Mouse (Mus musculus) kidney, postnatal 0 days (tissue): ENCODE measurements around the gene Tnpo2. TPM values are rescaled to one million over a fixed set of nuclear protein-coding genes. Genes with fewer than 3 reads are reported as not detected.

Experiments
- ATAC-seq: fragments of 200-750 bp; cut with Nextera tagmentation; replicated peaks from 2 replicates; pipeline ENCODE4 v1.8.0; 2017; ENCODE audit warnings: low read depth, moderate number of reproducible peaks, moderate TSS enrichment, moderate library complexity; ENCODE audit not compliant: low FRiP score
- DNase-seq: peaks from one replicate; pipeline ENCODE4 v3.0.0-alpha.2; 2016; ENCODE audit warnings: low spot score
- H3K27ac ChIP-seq: fragments of 300-500 bp; sonication (generic); 2 replicates; pipeline ENCODE4 v1.5.1; 2014; ENCODE audit warnings: mild to moderate bottlenecking
- H3K27me3 ChIP-seq: fragments of 300-500 bp; sonication (generic); 2 replicates; pipeline ENCODE4 v1.6.1; 2014; ENCODE audit warnings: low read length, mixed read lengths; ENCODE audit not compliant: insufficient read depth
- H3K36me3 ChIP-seq: fragments of 300-500 bp; sonication (generic); 2 replicates; pipeline ENCODE4 v1.6.1; 2014; ENCODE audit warnings: low read length, mixed read lengths; ENCODE audit not compliant: insufficient read depth
- H3K4me1 ChIP-seq: fragments of 300-500 bp; sonication (generic); replicated peaks from 2 replicates; pipeline ENCODE4 v1.6.1; 2014; ENCODE audit warnings: antibody characterized with exemption, low read length, mixed read lengths; ENCODE audit not compliant: insufficient read depth
- H3K4me2 ChIP-seq: fragments of 300-500 bp; sonication (generic); 2 replicates; pipeline ENCODE4 v1.6.1; 2014; ENCODE audit warnings: mild to moderate bottlenecking, low read length, moderate library complexity, mixed read lengths
- H3K4me3 ChIP-seq: fragments of 300-500 bp; sonication (generic); replicated peaks from 2 replicates; pipeline ENCODE4 v1.5.1; 2014; ENCODE audit warnings: low read depth, low read length
- H3K9ac ChIP-seq: fragments of 300-500 bp; sonication (generic); 2 replicates; pipeline ENCODE4 v1.6.1; 2014; ENCODE audit warnings: low read depth, low read length
- H3K9me3 ChIP-seq: fragments of 300-500 bp; sonication (generic); replicated peaks from 2 replicates; pipeline ENCODE4 v1.6.1; 2016; ENCODE audit warnings: low read length, inconsistent platforms, mixed read lengths
- CTCF ChIP-seq: IDR thresholded peaks from 2 replicates; pipeline ENCODE4 v1.5.1; 2016; ENCODE audit warnings: antibody characterized with exemption, low read depth, mild to moderate bottlenecking, moderate library complexity
- WGBS: fragments of 180-500 bp; shearing (Covaris S2); extraction: QIAGEN DNeasy Blood & Tissue Kit; methylation state at CpG from one replicate; pipeline ENCODE4 v1.1.7; 2014; 5-methylcytosine and 5-hydroxymethylcytosine counted together
- polyA plus RNA-seq: library from polyadenylated mRNA; unstranded; fragments of >200 nt; fragmentation: Nextera tagmentation; extraction: Ambion mirVana; gene quantifications from 2 replicates; pipeline ENCODE4 v1.2.1, GENCODE M21; 2015

The Tnpo2 gene
- polyA plus RNA-seq, 1 experiment from 2014 or later: 19.0 TPM

DNA sequence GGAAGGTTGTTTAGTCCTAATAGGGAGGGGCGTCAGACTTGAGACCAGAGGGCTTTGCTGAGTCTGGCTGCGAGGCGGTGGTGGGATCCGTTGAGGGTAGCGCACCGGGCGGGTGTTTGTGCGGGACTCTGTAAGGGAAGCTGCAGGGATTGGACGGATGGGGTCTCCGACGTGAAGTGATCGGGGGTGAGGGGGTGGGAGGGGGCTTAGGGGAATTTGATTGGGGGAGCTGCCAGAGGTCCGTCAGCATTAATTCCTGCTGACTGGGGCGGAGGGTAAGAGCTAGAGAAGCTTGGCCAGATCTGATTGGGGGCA, 608 bp downstream of the Tnpo2 start:
- DNase-seq: no peak

DNA sequence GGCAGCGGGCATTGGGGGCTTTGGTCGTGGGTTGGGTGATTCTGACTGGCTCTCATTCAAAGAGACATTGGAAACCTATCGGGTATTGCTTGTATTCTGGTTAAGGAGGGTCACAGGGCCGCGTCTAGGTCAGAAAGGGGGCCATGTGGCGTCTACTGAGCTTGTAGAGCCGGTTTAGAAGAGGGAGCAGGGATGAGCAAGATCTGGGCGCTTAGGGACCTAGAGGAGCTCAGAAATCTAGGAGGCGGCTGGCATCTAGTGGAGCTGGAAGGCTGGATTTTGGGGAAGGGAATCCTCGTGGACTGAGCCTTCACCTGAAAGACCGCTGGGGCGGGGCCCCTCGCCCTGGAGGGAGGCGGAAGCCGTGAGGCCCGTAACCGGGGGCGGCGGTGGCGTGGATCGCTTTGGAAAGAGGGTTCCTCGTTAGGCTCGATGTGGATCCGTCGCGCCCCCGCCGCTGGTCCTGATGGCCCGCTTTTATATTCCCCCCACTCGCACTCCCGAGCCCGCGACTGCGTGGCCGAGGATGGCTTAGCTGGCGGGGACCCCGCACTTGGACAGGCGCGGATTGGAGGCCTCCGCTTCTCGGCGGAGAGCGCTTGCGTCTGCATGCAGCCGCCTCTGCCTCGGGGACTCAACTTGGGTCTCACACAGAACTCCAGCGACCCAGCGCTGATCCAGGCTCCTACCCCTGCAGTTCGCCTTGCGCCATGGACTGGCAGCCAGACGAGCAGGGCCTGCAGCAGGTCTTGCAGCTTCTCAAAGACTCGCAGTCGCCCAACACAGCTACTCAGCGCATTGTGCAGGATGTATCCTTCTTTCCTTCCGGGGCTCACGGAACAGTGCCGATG, 1.2 kb downstream of the Tnpo2 start:
- peak overlapping the region; percentile 99 for H3K4me2 ChIP-seq
- TF ChIP-seq CTCF: no peak
- no peaks in the 10 kb centered on the region for H3K9me3 ChIP-seq
- peak overlapping the region; percentile 99 for H3K27ac ChIP-seq
- H3K36me3 ChIP-seq: peaks cover 9% of the 10 kb centered on the region
- peaks cover 13% of the 10 kb centered on the region for H3K4me1 ChIP-seq
- peak overlapping the region; percentile 89 for H3K9ac ChIP-seq
- WGBS: under 1% methylated on average over 53 of the region's 57 CpGs
- peak; percentile 49 for DNase-seq
- 0 out of 2 replicates have a peak, but pooled peaks have one; percentile 2 for ATAC-seq
- no peaks in the 10 kb centered on the region for H3K27me3 ChIP-seq
- peak overlapping the region; percentile 85 for H3K4me3 ChIP-seq

More for the DNA sequence above, 608 bp downstream of the Tnpo2 start:
- Histone ChIP-seq H3K27me3 (no peaks in the 10 kb centered on the region), H3K4me3 (peak overlapping the region; percentile 85), H3K4me1 (peaks cover 13% of the 10 kb centered on the region), H3K9ac (peak overlapping the region; percentile 89), H3K27ac (peak overlapping the region; percentile 99), H3K9me3 (no peaks in the 10 kb centered on the region), H3K4me2 (peak overlapping the region; percentile 99), H3K36me3 (peaks cover 8% of the 10 kb centered on the region)
- ATAC-seq: peak; percentile 40
- no peak for TF ChIP-seq CTCF
- WGBS: 1% methylated on average over 14 of the region's 14 CpGs

DNA sequence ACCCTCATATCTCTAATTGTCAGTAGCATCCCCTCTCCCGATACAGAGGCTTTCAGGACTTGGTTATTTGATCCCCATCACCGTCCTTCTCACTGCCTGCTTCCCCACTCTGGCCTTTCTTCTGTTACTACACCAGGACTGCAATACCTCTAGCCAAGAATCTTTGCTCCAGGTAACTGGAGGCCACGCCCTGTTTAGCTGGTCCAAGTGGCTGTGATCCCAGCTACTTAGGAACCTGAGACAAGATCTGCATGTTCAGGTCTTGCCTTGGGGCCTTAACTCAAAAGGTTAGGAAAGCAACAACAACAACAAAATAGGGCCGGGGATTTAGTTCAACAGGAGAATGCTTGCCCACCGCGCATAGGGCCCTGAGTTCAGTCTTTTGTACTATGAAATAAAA, 6.9 kb downstream of the Tnpo2 start:
- DNase-seq: no peak
- WGBS: 88% methylated on average over 6 of the region's 6 CpGs
- no peak overlapping the region for H3K4me2 ChIP-seq
- no peak overlapping the region for H3K27ac ChIP-seq
- TF ChIP-seq CTCF: no peak
- ATAC-seq: no peak
- no peak overlapping the region for H3K9ac ChIP-seq
- H3K36me3 ChIP-seq: peaks cover 59% of the 10 kb centered on the region
- H3K4me3 ChIP-seq: no peak overlapping the region
- peaks cover 5% of the 10 kb centered on the region; the same call in 1 of the 2 replicates for H3K4me1 ChIP-seq
- H3K9me3 ChIP-seq: no peaks in the 10 kb centered on the region
- no peaks in the 10 kb centered on the region for H3K27me3 ChIP-seq

DNA sequence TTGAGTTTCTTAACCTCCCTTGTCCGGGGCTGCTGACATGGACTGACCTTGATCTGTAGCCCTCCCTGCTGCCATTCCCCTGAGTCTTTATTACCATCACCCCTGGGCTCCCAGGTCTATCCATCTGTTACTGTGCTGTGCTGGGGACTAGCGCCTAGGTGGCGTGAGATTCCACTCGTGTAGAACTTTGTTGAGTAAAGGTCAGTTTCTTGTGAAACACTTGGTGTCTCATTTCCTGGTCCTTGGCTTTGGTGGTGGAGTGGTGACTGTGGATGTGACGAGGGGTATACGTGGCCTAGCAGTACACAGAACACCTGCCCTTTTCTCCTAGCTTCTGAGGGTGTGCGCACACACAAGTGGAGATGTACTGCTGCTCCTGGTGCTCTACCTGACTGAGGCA, 20.7 kb downstream of the Tnpo2 start:
- H3K36me3 ChIP-seq: peaks cover 42% of the 10 kb centered on the region
- DNase-seq: no peak
- no peak for TF ChIP-seq CTCF

DNA sequence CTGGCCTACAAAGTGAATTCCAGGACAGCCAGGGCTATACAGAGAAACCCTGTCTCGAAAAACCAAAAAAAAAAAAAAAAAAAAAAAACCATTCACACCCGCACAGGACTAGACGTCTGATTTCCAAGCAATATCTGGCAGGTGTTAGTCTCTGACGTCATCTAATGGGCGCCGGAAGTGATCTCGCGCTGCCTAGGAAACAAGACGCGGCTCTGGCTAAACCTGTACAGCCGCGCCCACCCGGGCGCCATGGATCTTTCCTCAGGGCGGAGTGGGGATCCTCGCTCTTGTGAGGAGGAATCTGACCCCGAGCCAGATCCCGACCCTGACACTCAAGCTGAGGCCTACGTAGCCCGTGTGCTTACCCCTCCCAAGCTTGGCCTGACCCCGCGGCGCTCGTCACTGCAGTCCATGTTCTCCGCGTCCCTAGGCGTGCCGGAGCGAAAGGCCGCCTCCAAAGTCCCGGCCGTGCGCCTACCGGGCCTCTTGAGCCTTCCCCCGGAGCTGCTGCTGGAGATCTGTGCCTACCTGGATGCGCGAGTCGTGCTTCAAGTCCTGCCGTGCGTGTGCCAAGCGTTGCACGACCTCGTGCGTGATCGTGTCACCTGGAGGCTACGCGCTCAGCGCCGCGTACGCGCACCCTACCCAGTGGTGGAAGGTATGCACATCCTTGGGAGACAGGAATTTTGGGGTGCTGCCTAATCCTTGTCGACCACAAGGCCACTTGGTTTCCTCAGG, 23.3 kb downstream of the Tnpo2 start, which contains the start of gene Fbxw9:
Gene Fbxw9, plus strand, starts transcription at position 177 of the 738 bp plus-strand sequence.
- Histone ChIP-seq H3K4me3 (peak within 1 kb of the TSS; percentile 91), H3K36me3 (peaks cover 16% of the 10 kb centered on the region; the same call in 1 of the 2 replicates), H3K4me2 (peak within 1 kb of the TSS; percentile 97), H3K9me3 (no peaks in the 10 kb centered on the region), H3K4me1 (peaks cover 7% of the 10 kb centered on the region; the same call in 1 of the 2 replicates), H3K27me3 (no peaks in the 10 kb centered on the region), H3K27ac (0 out of 2 replicates have a peak within 1 kb of the TSS, but pooled peaks have one; percentile 31), H3K9ac (peak within 1 kb of the TSS; percentile 82)
- under 1% methylated on average over 52 of the region's 53 CpGs for WGBS
- no peak for TF ChIP-seq CTCF
- peak; percentile 89 for ATAC-seq
- peak; percentile 95 for DNase-seq

More for the DNA sequence above, 20.7 kb downstream of the Tnpo2 start:
- WGBS: 77% methylated on average over 7 of the region's 7 CpGs
- ATAC-seq: no peak
- no peak overlapping the region for H3K27ac ChIP-seq
- H3K9me3 ChIP-seq: no peaks in the 10 kb centered on the region
- no peak overlapping the region for H3K9ac ChIP-seq
- no peaks in the 10 kb centered on the region for H3K27me3 ChIP-seq
- H3K4me3 ChIP-seq: no peak overlapping the region
- peaks cover 7% of the 10 kb centered on the region; the same call in 1 of the 2 replicates for H3K4me1 ChIP-seq
- H3K4me2 ChIP-seq: no peak overlapping the region

DNA sequence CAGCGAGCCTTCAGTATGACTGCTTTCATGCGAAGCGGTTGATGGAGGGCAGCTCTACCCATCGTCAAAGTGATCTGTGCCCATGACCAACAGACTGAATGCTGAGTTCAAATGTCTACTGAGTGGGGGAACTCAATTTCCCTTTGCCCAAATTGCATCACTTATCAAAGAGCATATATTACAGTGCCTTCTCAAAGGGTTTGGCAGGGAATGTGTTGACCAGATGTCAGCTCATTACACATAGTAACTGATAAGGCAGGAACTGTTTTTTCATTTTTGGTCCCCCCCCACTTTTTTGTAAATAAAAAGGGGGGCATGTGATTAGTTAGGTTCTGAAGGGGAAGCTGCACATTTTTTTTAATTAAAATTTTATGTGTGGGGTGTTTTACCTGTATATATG, 25.9 kb downstream of the Tnpo2 start:
- no peak for TF ChIP-seq CTCF
- DNase-seq (no peak), ATAC-seq (no peak)
- Histone ChIP-seq H3K4me2 (no peak overlapping the region), H3K9me3 (no peaks in the 10 kb centered on the region), H3K27ac (no peak overlapping the region), H3K9ac (no peak overlapping the region), H3K36me3 (peaks cover 13% of the 10 kb centered on the region; the same call in 1 of the 2 replicates), H3K4me1 (peaks cover 7% of the 10 kb centered on the region; the same call in 1 of the 2 replicates), H3K27me3 (no peaks in the 10 kb centered on the region), H3K4me3 (no peak overlapping the region)
- 96% methylated on average over 4 of the region's 4 CpGs for WGBS
